Comparison of ENCODE assay signal across 8 mouse cellular contexts in the genomic region with DNA sequence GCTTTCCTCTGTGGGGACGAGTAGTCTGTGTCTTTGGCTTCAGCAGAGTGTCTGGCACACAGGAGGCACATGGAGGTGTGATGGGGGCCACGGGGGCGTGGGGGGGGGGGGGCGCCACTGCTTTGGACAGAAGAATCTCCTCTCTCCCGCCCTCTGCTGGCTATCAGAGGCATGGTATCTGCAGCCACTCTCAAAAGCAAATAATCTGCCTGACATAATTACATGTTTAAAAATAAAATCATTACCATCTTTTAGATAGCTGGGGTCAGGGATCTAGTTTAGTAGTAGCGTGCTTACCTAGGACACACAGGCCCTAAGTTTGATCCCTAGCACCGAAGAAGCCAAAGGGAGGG.
A peak's percentile ranks its signal among the peaks of the same experiment; 100 is the strongest.
DNase-seq lines count a peak whose midpoint lies in the region; ATAC-seq and TF ChIP-seq lines count a peak whose summit lies in the region.

No protein-coding gene starts in this region.

- TF ChIP-seq CTCF in hindbrain, postnatal 0 days (IDR thresholded peaks at IDR 0.05; ENCODE audit: low read depth) = peak; percentile 60

- no peaks in the 10 kb centered on the region for H3K27me3 ChIP-seq in hindbrain, postnatal 0 days (ENCODE audit: insufficient read depth, low read length)
- no peaks in the 10 kb centered on the region for H3K27me3 ChIP-seq in midbrain, embryonic 13.5 days

- H3K27ac ChIP-seq in hindbrain, postnatal 0 days = no peak overlapping the region
- H3K27ac ChIP-seq in midbrain, embryonic 13.5 days = no peak overlapping the region

- peak; percentile 78 to 81 for DNase-seq in cerebellum, postnatal 10 days
- DNase-seq in cerebellum, adult 9-10 months = no peak
- DNase-seq in testis, postnatal 10 days (ENCODE audit: low spot score) = peak; percentile 61
- DNase-seq in testis, postnatal 14 days (ENCODE audit: low spot score) = no peak
- DNase-seq in hindbrain, postnatal 0 days (ENCODE audit: low spot score) = peak; percentile 51
- no peak for DNase-seq in gastrocnemius, postnatal 14 days
- DNase-seq in ovary, postnatal 10 days (ENCODE audit: low spot score) = no peak

- H3K36me3 ChIP-seq in hindbrain, postnatal 0 days (ENCODE audit: insufficient read depth, low read length) = no peaks in the 10 kb centered on the region
- no peaks in the 10 kb centered on the region for H3K36me3 ChIP-seq in midbrain, embryonic 13.5 days

- no peaks in the 10 kb centered on the region for H3K9me3 ChIP-seq in hindbrain, postnatal 0 days (ENCODE audit: low read length)
- H3K9me3 ChIP-seq in midbrain, embryonic 13.5 days = no peaks in the 10 kb centered on the region

- no peak overlapping the region for H3K4me3 ChIP-seq in hindbrain, postnatal 0 days (ENCODE audit: low read length)
- H3K4me3 ChIP-seq in midbrain, embryonic 13.5 days (replicated peaks) = no peak overlapping the region

- intact Hi-C loops in gastrocnemius, postnatal 14 days (cut with DNase I; ENCODE audit: low total_unique reads) = loop anchor here (5.0 to 10.0 kb wide), 3 partner anchors 60 to 357 kb away; partner anchors contain the start of gene Plekha7

- 9% methylated on average over 5 of the region's 7 CpGs for WGBS in hindbrain, postnatal 0 days
- WGBS in midbrain, embryonic 13.5 days = 24% methylated on average over 7 of the region's 7 CpGs

- no peak overlapping the region for H3K9ac ChIP-seq in hindbrain, postnatal 0 days (replicated peaks; ENCODE audit: low read length)
- no peak overlapping the region for H3K9ac ChIP-seq in midbrain, embryonic 13.5 days (replicated peaks)

- H3K4me2 ChIP-seq in hindbrain, postnatal 0 days (ENCODE audit: low read depth, low read length) = peak overlapping the region; percentile 48
- peak overlapping the region; percentile 46 for H3K4me2 ChIP-seq in midbrain, embryonic 13.5 days (replicated peaks)

- peaks cover 8% of the 10 kb centered on the region; the same call in 1 of the 2 replicates for H3K4me1 ChIP-seq in hindbrain, postnatal 0 days (ENCODE audit: insufficient read depth, low read length)
- peaks cover 18% of the 10 kb centered on the region for H3K4me1 ChIP-seq in midbrain, embryonic 13.5 days (replicated peaks)

- peak; percentile 21 for ATAC-seq in hindbrain, postnatal 0 days
- ATAC-seq in midbrain, embryonic 13.5 days = peak; percentile 21; the same call in 1 of the 2 replicates

Comparison
In these comparisons a context has a peak if more than half of its experiments do, and no peak if none do; other contexts are left out.
1. DNase-seq: peak in cerebellum, postnatal 10 days (2 of 2), testis, postnatal 10 days (single experiment) and hindbrain, postnatal 0 days (single experiment); none in cerebellum, adult 9-10 months (single experiment), testis, postnatal 14 days (single experiment), gastrocnemius, postnatal 14 days (single experiment) and ovary, postnatal 10 days (single experiment).